Mouse (Mus musculus): ENCODE results near the gene Rab35. TPM values are rescaled to one million over a fixed set of nuclear protein-coding genes. Genes with fewer than 3 reads are reported as not detected.

Rab35 gene
- total RNA-seq, 2 experiments from 2014 or later = 33.3 to 39.8 TPM

- DNase-seq = no peak
These were observed 18.0 kb downstream of the Rab35 start for GRCm38 (mm10) chr5:115649699-115650098.

- no peak for DNase-seq
These were observed 19.2 kb downstream of the Rab35 start for GRCm38 (mm10) chr5:115650885-115651284.

GRCm38 (mm10) chr5:115651821-115652220 lies 20.1 kb downstream of the Rab35 start:
- no peak for DNase-seq

- peak; percentile 100 for DNase-seq
These were observed 21.2 kb downstream of the Rab35 start for GRCm38 (mm10) chr5:115652681-115653575.

GRCm38 (mm10) chr5:115653776-115654175 lies 22.1 kb downstream of the Rab35 start:
- no peak for DNase-seq

GRCm38 (mm10) chr5:115656677-115657076 lies 25.0 kb downstream of the Rab35 start:
- no peak for DNase-seq

GRCm38 (mm10) chr5:115657234-115657633 lies 25.5 kb downstream of the Rab35 start:
- DNase-seq = no peak

GRCm38 (mm10) chr5:115658352-115658751 lies 26.6 kb downstream of the Rab35 start:
- DNase-seq = no peak

- DNase-seq = no peak
These were observed 30.9 kb downstream of the Rab35 start for GRCm38 (mm10) chr5:115662658-115663057.

- no peak for DNase-seq
These were observed 34.8 kb downstream of the Rab35 start for GRCm38 (mm10) chr5:115666366-115667065.

- no peak for DNase-seq
These were observed 35.5 kb downstream of the Rab35 start for GRCm38 (mm10) chr5:115667210-115667609.

- DNase-seq = no peak
These were observed 36.2 kb downstream of the Rab35 start for GRCm38 (mm10) chr5:115667894-115668293.

GRCm38 (mm10) chr5:115668986-115669385 lies 37.3 kb downstream of the Rab35 start:
- DNase-seq = no peak

- no peak for DNase-seq
These were observed 38.3 kb downstream of the Rab35 start for GRCm38 (mm10) chr5:115669974-115670373.

GRCm38 (mm10) chr5:115670406-115670805 lies 38.7 kb downstream of the Rab35 start:
- no peak for DNase-seq

GRCm38 (mm10) chr5:115671846-115672245 lies 40.1 kb downstream of the Rab35 start:
- no peak for DNase-seq

- DNase-seq = no peak
These were observed 53.4 kb downstream of the Rab35 start for GRCm38 (mm10) chr5:115685126-115685525.

GRCm38 (mm10) chr5:115686716-115687115 lies 55.0 kb downstream of the Rab35 start:
- DNase-seq = no peak

GRCm38 (mm10) chr5:115693271-115693670 lies 61.6 kb downstream of the Rab35 start:
- DNase-seq = no peak

- no peak for DNase-seq
These were observed 63.6 kb downstream of the Rab35 start for GRCm38 (mm10) chr5:115695191-115695770.

GRCm38 (mm10) chr5:115696811-115697210 lies 65.1 kb downstream of the Rab35 start:
- DNase-seq = no peak
